Mouse (Mus musculus) heart, postnatal 25 days (tissue): ENCODE data around the gene Cnksr1. TPM values are rescaled to one million over a fixed set of nuclear protein-coding genes. Genes with fewer than 3 reads are reported as not detected.

Source experiments
- DNase-seq: peaks from one replicate; pipeline ENCODE4 v3.0.0; 2022; ENCODE audit warnings: low spot score
- intact Hi-C: fragments of 180-260 bp; cut with DNase I; formaldehyde crosslinking; loops from one replicate; pipeline ENCODE4 v1.15.1; 2025
- total RNA-seq, 2 experiments: library from RNA; stranded (reverse); gene quantifications; 2 replicates each; pipeline ENCODE4 v1.2.3; 2021

Cnksr1 gene
- total RNA-seq, 2 experiments from 2014 or later, result 2.9 to 3.0 TPM

- no peak for DNase-seq
- intact Hi-C loops, result no loop called here
These were observed 15.6 kb upstream of the Cnksr1 start, which contains the start of gene Grrp1 for GRCm38 (mm10) chr4:134253722-134254324. TSS of gene Grrp1 (minus strand) at chr4:134254106.

- intact Hi-C loops, result no loop called here
- DNase-seq, result no peak
These were observed 14.9 kb upstream of the Cnksr1 start for GRCm38 (mm10) chr4:134252911-134253721.

GRCm38 (mm10) chr4:134252131-134252910 is 14.1 kb upstream of the Cnksr1 start:
- intact Hi-C loops, result no loop called here
- no peak for DNase-seq

GRCm38 (mm10) chr4:134251241-134252130 is 13.3 kb upstream of the Cnksr1 start:
- DNase-seq, result no peak
- intact Hi-C loops, result loop anchor here (2.0 kb wide), 1 partner anchor 35 kb away; the partner anchor contains the start of gene Pdik1l

- intact Hi-C loops, result loop anchor here (2.0 kb wide), 1 partner anchor 36 kb away; the partner anchor contains the start of gene Pdik1l
- DNase-seq, result no peak
These were observed 12.7 kb upstream of the Cnksr1 start for GRCm38 (mm10) chr4:134250930-134251240.

GRCm38 (mm10) chr4:134250116-134250929 is 12.1 kb upstream of the Cnksr1 start:
- no peak for DNase-seq
- intact Hi-C loops, result loop anchor here (2.0 kb wide), 1 partner anchor 36 kb away; the partner anchor contains the start of gene Pdik1l

- DNase-seq, result no peak
- intact Hi-C loops, result loop anchor here (1.0 to 10.0 kb wide), 7 partner anchors 19 to 247 kb away; partner anchors contain the start of genes Cep85, Dhdds and Pdik1l
These were observed 11.5 kb upstream of the Cnksr1 start for GRCm38 (mm10) chr4:134249651-134250050.

- intact Hi-C loops, result loop anchor here (5.0 to 10.0 kb wide), 2 partner anchors 228 to 244 kb away; partner anchors contain the start of gene Dhdds
- DNase-seq, result no peak
These were observed 8.6 kb upstream of the Cnksr1 start, which contains the start of gene Gm30191 for GRCm38 (mm10) chr4:134246719-134247258. TSS of gene Gm30191 (plus strand) at chr4:134246935.

GRCm38 (mm10) chr4:134246256-134246655 is 8.1 kb upstream of the Cnksr1 start:
- intact Hi-C loops, result loop anchor here (5.0 to 10.0 kb wide), 2 partner anchors 229 to 244 kb away; partner anchors contain the start of gene Dhdds
- no peak for DNase-seq

- intact Hi-C loops, result loop anchor here (5.0 to 10.0 kb wide), 2 partner anchors 230 to 243 kb away; partner anchors contain the start of gene Dhdds
- peak; percentile 88 for DNase-seq
These were observed 7.1 kb upstream of the Cnksr1 start, which contains the start of gene Zfp593 for GRCm38 (mm10) chr4:134245148-134245843. TSS of gene Zfp593 (minus strand) at chr4:134245592.

GRCm38 (mm10) chr4:134243516-134244250 is 5.5 kb upstream of the Cnksr1 start, which contains the start of gene E130218I03Rik:
TSS of gene E130218I03Rik (plus strand) at chr4:134243662.
- DNase-seq, result no peak
- intact Hi-C loops, result loop anchor here (10.0 kb wide), 1 partner anchor 231 kb away; no protein-coding TSS in a partner anchor

- intact Hi-C loops, result no loop called here
- DNase-seq, result no peak
These were observed 487 bp upstream of the Cnksr1 start for GRCm38 (mm10) chr4:134238686-134239085.

- intact Hi-C loops, result no loop called here
- DNase-seq, result no peak
These were observed 469 bp downstream of the Cnksr1 start for GRCm38 (mm10) chr4:134237582-134238278.

- intact Hi-C loops, result no loop called here
- DNase-seq, result no peak
These were observed 3.3 kb downstream of the Cnksr1 start for GRCm38 (mm10) chr4:134234876-134235275.

GRCm38 (mm10) chr4:134230431-134230830 is 7.8 kb downstream of the Cnksr1 start:
- intact Hi-C loops, result no loop called here
- DNase-seq, result no peak

GRCm38 (mm10) chr4:134227194-134227593 is 11.0 kb downstream of the Cnksr1 start, which contains the start of gene Catsper4:
TSS of gene Catsper4 (minus strand) at chr4:134227383.
- intact Hi-C loops, result no loop called here
- no peak for DNase-seq
